Mouse (Mus musculus) frontal cortex, postnatal 14 days (tissue): ENCODE measurements around the gene Hoxa2.

ENCODE experiments used
- DNase-seq, 2 experiments: peaks; one replicate each; pipeline ENCODE4 v3.0.0; 2022; ENCODE audit warnings: low spot score in 2 of 2

The Hoxa2 gene

GRCm38 (mm10) chr6:52164626-52165440 is at the start of gene Hoxa2:
Gene Hoxa2, minus strand, starts transcription at chr6:52164831.
- DNase-seq: no peak

GRCm38 (mm10) chr6:52214271-52214670 is 49.6 kb upstream of the Hoxa2 start:
- DNase-seq: no peak

GRCm38 (mm10) chr6:52213119-52213986 is 48.7 kb upstream of the Hoxa2 start, which contains the start of the genes Hoxa3 and Gm28308:
Gene Hoxa3, minus strand, starts transcription at chr6:52213336.
Gene Gm28308, minus strand, starts transcription at chr6:52213339.
- no peak for DNase-seq

GRCm38 (mm10) chr6:52212556-52213118 is 48.0 kb upstream of the Hoxa2 start:
- no peak for DNase-seq

GRCm38 (mm10) chr6:52211961-52212360 is 47.3 kb upstream of the Hoxa2 start:
- no peak for DNase-seq

GRCm38 (mm10) chr6:52211170-52211935 is 46.7 kb upstream of the Hoxa2 start:
- no peak for DNase-seq

- no peak for DNase-seq
These were observed 45.0 kb upstream of the Hoxa2 start for GRCm38 (mm10) chr6:52209685-52210046.

- no peak for DNase-seq
These were observed 44.4 kb upstream of the Hoxa2 start for GRCm38 (mm10) chr6:52208868-52209684.

- no peak for DNase-seq
These were observed 43.6 kb upstream of the Hoxa2 start, which contains the start of gene Hoxa6 for GRCm38 (mm10) chr6:52208072-52208867. Gene Hoxa6, minus strand, starts transcription at chr6:52208722.

- no peak for DNase-seq
These were observed 43.0 kb upstream of the Hoxa2 start for GRCm38 (mm10) chr6:52207684-52207976.

GRCm38 (mm10) chr6:52206882-52207683 is 42.5 kb upstream of the Hoxa2 start:
- no peak for DNase-seq

GRCm38 (mm10) chr6:52205638-52206621 is 41.3 kb upstream of the Hoxa2 start:
- DNase-seq: no peak

- DNase-seq: no peak
These were observed 40.6 kb upstream of the Hoxa2 start for GRCm38 (mm10) chr6:52205221-52205620.

GRCm38 (mm10) chr6:52204050-52204752 is 39.6 kb upstream of the Hoxa2 start, which contains the start of gene Hoxa5:
Gene Hoxa5, minus strand, starts transcription at chr6:52204587.
- DNase-seq: no peak

GRCm38 (mm10) chr6:52203371-52204049 is 38.9 kb upstream of the Hoxa2 start:
- no peak for DNase-seq

GRCm38 (mm10) chr6:52203121-52203370 is 38.4 kb upstream of the Hoxa2 start:
- no peak for DNase-seq
